Mouse (Mus musculus): ENCODE results near the gene Kantr. TPM values are rescaled to one million over a fixed set of nuclear protein-coding genes. Genes with fewer than 3 reads are reported as not detected.
A peak's percentile ranks its signal among the peaks of the same experiment; 100 is the strongest.
"Not testable (repeated sequence)": the region's sequence is repeated elsewhere in the genome, so short reads cannot be mapped to it uniquely, and the experiment has no call there.

Gene Kantr
- polyA plus RNA-seq, 1 experiment: 5.0 TPM

GRCm38 (mm10) chrX:152327689-152328052 is 376 bp upstream of the Kantr start:
- H3K27me3 ChIP-seq (ENCODE audit: control insufficient read depth, insufficient read depth, low read length): no peaks in the 10 kb centered on the region
- no peaks in the 10 kb centered on the region for H3K4me1 ChIP-seq (ENCODE audit: control insufficient read depth, insufficient read depth, insufficient read length)
- H3K36me3 ChIP-seq (ENCODE audit: control insufficient read depth, insufficient read depth, low read length): no peaks in the 10 kb centered on the region
- no peak for DNase-seq (ENCODE audit: low read depth in 1 of 2, low spot score in 2 of 2)
- TF ChIP-seq POLR2A (IDR thresholded peaks at IDR 0.05; ENCODE audit: low read depth, low read length) (no peak), CTCF (IDR thresholded peaks at IDR 0.05; ENCODE audit: extremely low read depth, insufficient read depth, insufficient read length, insufficient replicate concordance) (no peak)
- 35% methylated on average over 8 of the region's 8 CpGs for WGBS
- H3K4me3 ChIP-seq (ENCODE audit: extremely low read depth, insufficient read depth, insufficient read length): peak overlapping the region; percentile 82
- H3K27ac ChIP-seq (ENCODE audit: insufficient read depth, low read length): 0 out of 2 replicates have a peak overlapping the region, but pooled peaks have one; percentile 9

DNA sequence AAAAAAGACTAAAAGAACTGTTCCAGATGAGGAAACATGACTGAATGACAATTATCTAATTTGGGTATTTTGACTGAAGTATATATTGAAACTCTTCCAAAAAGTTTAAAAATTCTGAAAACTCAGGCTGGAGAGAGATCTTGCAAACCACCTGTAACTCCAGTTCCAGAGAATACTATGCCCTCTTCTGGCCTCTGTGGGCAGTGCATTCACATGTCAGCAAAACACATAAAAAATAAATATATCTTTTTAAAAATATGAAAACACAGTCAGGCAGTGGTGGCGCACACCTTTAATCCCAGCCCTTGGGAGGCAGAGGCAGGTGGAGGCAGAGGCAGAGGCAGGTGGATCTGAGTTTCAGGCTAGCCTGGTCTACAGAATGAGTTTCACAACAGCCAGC is 3.7 kb downstream of the Kantr start:
- no peak for DNase-seq (ENCODE audit: low read depth in 1 of 2, low spot score in 2 of 2)
- WGBS: 100% methylated on average over 1 of the region's 1 CpGs
- H3K36me3 ChIP-seq (ENCODE audit: control insufficient read depth, insufficient read depth, low read length): no peaks in the 10 kb centered on the region
- TF ChIP-seq POLR2A (IDR thresholded peaks at IDR 0.05; ENCODE audit: low read depth, low read length): no peak
- TF ChIP-seq CTCF (IDR thresholded peaks at IDR 0.05; ENCODE audit: extremely low read depth, insufficient read depth, insufficient read length, insufficient replicate concordance): no peak
- no peak overlapping the region for H3K27ac ChIP-seq (ENCODE audit: insufficient read depth, low read length)
- no peaks in the 10 kb centered on the region for H3K27me3 ChIP-seq (ENCODE audit: control insufficient read depth, insufficient read depth, low read length)
- H3K4me3 ChIP-seq (ENCODE audit: extremely low read depth, insufficient read depth, insufficient read length): no peak overlapping the region
- H3K4me1 ChIP-seq (ENCODE audit: control insufficient read depth, insufficient read depth, insufficient read length): no peaks in the 10 kb centered on the region

GRCm38 (mm10) chrX:152322776-152323175 is 4.5 kb downstream of the Kantr start:
- Histone ChIP-seq H3K36me3 (ENCODE audit: control insufficient read depth, insufficient read depth, low read length) (no peaks in the 10 kb centered on the region), H3K4me3 (ENCODE audit: extremely low read depth, insufficient read depth, insufficient read length) (no peak overlapping the region), H3K27me3 (ENCODE audit: control insufficient read depth, insufficient read depth, low read length) (no peaks in the 10 kb centered on the region), H3K4me1 (ENCODE audit: control insufficient read depth, insufficient read depth, insufficient read length) (no peaks in the 10 kb centered on the region), H3K27ac (ENCODE audit: insufficient read depth, low read length) (no peak overlapping the region)
- TF ChIP-seq POLR2A (IDR thresholded peaks at IDR 0.05; ENCODE audit: low read depth, low read length): no peak
- TF ChIP-seq CTCF (IDR thresholded peaks at IDR 0.05; ENCODE audit: extremely low read depth, insufficient read depth, insufficient read length, insufficient replicate concordance): no peak
- DNase-seq (ENCODE audit: low read depth in 1 of 2, low spot score in 2 of 2): no peak
- 19% methylated on average over 2 of the region's 2 CpGs for WGBS

- H3K27me3 ChIP-seq (ENCODE audit: control insufficient read depth, insufficient read depth, low read length): no peaks in the 10 kb centered on the region
- whole genome bisulfite sequencing: 86% methylated on average over 4 of the region's 4 CpGs
- no peak for TF ChIP-seq CTCF (IDR thresholded peaks at IDR 0.05; ENCODE audit: extremely low read depth, insufficient read depth, insufficient read length, insufficient replicate concordance)
- no peak for TF ChIP-seq POLR2A (IDR thresholded peaks at IDR 0.05; ENCODE audit: low read depth, low read length)
Measured at GRCm38 (mm10) chrX:152320535-152320934, 6.8 kb downstream of the Kantr start.

DNA sequence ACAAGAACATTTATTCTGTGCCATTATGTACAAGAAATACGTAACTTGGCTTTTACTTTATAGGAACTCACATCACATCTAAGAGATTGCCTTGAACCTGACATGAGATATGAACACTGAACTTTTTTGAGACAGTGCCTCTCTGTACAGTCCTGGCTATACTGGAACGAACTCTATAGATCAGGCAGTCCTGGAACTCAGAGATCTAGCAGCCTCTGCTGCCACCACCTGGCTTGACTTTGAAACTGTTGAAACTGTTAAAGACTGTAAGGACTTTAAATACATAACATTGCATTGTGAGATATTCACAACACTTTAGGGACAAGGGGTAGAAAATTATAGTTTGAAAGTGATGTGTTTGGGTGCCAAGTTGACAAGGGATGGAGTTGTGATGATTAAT is 19.4 kb downstream of the Kantr start:
- H3K36me3 ChIP-seq (ENCODE audit: control insufficient read depth, insufficient read depth, low read length): no peaks in the 10 kb centered on the region
- H3K27me3 ChIP-seq (ENCODE audit: control insufficient read depth, insufficient read depth, low read length): no peaks in the 10 kb centered on the region
- no peak overlapping the region for H3K4me3 ChIP-seq (ENCODE audit: extremely low read depth, insufficient read depth, insufficient read length)
- no peak overlapping the region for H3K27ac ChIP-seq (ENCODE audit: insufficient read depth, low read length)
- peak in 1 of 2 experiments; percentile 4 for DNase-seq (ENCODE audit: low read depth in 1 of 2, low spot score in 2 of 2)
- TF ChIP-seq POLR2A (IDR thresholded peaks at IDR 0.05; ENCODE audit: low read depth, low read length) (no peak), CTCF (IDR thresholded peaks at IDR 0.05; ENCODE audit: extremely low read depth, insufficient read depth, insufficient read length, insufficient replicate concordance) (no peak)
- H3K4me1 ChIP-seq (ENCODE audit: control insufficient read depth, insufficient read depth, insufficient read length): no peaks in the 10 kb centered on the region
- 54% methylated on average over 2 of the region's 2 CpGs for WGBS

More at GRCm38 (mm10) chrX:152320535-152320934, 6.8 kb downstream of the Kantr start:
- no peaks in the 10 kb centered on the region for H3K36me3 ChIP-seq (ENCODE audit: control insufficient read depth, insufficient read depth, low read length)
- no peak overlapping the region for H3K4me3 ChIP-seq (ENCODE audit: extremely low read depth, insufficient read depth, insufficient read length)
- no peak for DNase-seq (ENCODE audit: low read depth in 1 of 2, low spot score in 2 of 2)
- no peaks in the 10 kb centered on the region for H3K4me1 ChIP-seq (ENCODE audit: control insufficient read depth, insufficient read depth, insufficient read length)
- no peak overlapping the region for H3K27ac ChIP-seq (ENCODE audit: insufficient read depth, low read length)

- H3K4me3 ChIP-seq (ENCODE audit: extremely low read depth, insufficient read depth, insufficient read length): no peak overlapping the region
- H3K27ac ChIP-seq (ENCODE audit: insufficient read depth, low read length): no peak overlapping the region
- H3K27me3 ChIP-seq (ENCODE audit: control insufficient read depth, insufficient read depth, low read length): no peaks in the 10 kb centered on the region
- no peaks in the 10 kb centered on the region for H3K4me1 ChIP-seq (ENCODE audit: control insufficient read depth, insufficient read depth, insufficient read length)
- DNase-seq (ENCODE audit: low read depth in 1 of 2, low spot score in 2 of 2): no peak
- H3K36me3 ChIP-seq (ENCODE audit: control insufficient read depth, insufficient read depth, low read length): no peaks in the 10 kb centered on the region
- no peak for TF ChIP-seq POLR2A (IDR thresholded peaks at IDR 0.05; ENCODE audit: low read depth, low read length)
- TF ChIP-seq CTCF (IDR thresholded peaks at IDR 0.05; ENCODE audit: extremely low read depth, insufficient read depth, insufficient read length, insufficient replicate concordance): no peak
Measured at GRCm38 (mm10) chrX:152307371-152307770, 19.9 kb downstream of the Kantr start.

GRCm38 (mm10) chrX:152306224-152306623 is 21.1 kb downstream of the Kantr start:
- DNase-seq (ENCODE audit: low read depth in 1 of 2, low spot score in 2 of 2): no peak
- no peak overlapping the region for H3K27ac ChIP-seq (ENCODE audit: insufficient read depth, low read length)
- TF ChIP-seq CTCF (IDR thresholded peaks at IDR 0.05; ENCODE audit: extremely low read depth, insufficient read depth, insufficient read length, insufficient replicate concordance) (no peak), POLR2A (IDR thresholded peaks at IDR 0.05; ENCODE audit: low read depth, low read length) (no peak)
- H3K36me3 ChIP-seq (ENCODE audit: control insufficient read depth, insufficient read depth, low read length): no peaks in the 10 kb centered on the region
- H3K4me1 ChIP-seq (ENCODE audit: control insufficient read depth, insufficient read depth, insufficient read length): no peaks in the 10 kb centered on the region
- WGBS: 73% methylated on average over 2 of the region's 2 CpGs
- no peak overlapping the region for H3K4me3 ChIP-seq (ENCODE audit: extremely low read depth, insufficient read depth, insufficient read length)
- no peaks in the 10 kb centered on the region for H3K27me3 ChIP-seq (ENCODE audit: control insufficient read depth, insufficient read depth, low read length)

DNA sequence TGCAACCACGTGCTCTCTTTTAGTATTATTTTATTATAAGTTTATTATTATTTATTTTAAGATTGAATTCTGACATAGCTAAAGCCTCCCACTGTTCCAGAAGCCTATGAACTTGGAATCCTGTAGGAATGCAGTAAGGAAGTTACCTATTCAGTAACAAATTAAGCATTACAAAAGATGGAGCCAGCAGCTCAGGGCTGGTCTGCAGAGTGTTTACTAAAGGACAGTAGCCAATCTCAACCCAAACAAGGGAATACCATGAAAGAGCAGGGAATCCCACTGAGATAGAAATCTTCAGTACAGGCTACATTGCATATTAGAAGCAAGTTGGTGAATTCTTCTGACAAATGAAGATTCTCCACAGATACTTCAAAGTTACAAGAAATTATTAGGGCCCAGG is 40.3 kb downstream of the Kantr start:
- not testable (repeated sequence) for H3K4me1 ChIP-seq (ENCODE audit: control insufficient read depth, insufficient read depth, insufficient read length); H3K4me3 ChIP-seq (ENCODE audit: extremely low read depth, insufficient read depth, insufficient read length); H3K36me3 ChIP-seq (ENCODE audit: control insufficient read depth, insufficient read depth, low read length); H3K27ac ChIP-seq (ENCODE audit: insufficient read depth, low read length); DNase-seq (ENCODE audit: low read depth in 1 of 2, low spot score in 2 of 2); H3K27me3 ChIP-seq (ENCODE audit: control insufficient read depth, insufficient read depth, low read length)
- 75% methylated on average over 1 of the region's 1 CpGs for WGBS
